Mouse (Mus musculus) ES-Bruce4 (cell line): ENCODE data around the gene Olfr1446. TPM values are rescaled to one million over a fixed set of nuclear protein-coding genes. Genes with fewer than 3 reads are reported as not detected.

Experiments
- H3K27ac ChIP-seq: 2 replicates; pipeline ENCODE4 v1.5.1; 2012; ENCODE audit warnings: low read length, inconsistent platforms; ENCODE audit not compliant: insufficient read depth
- H3K27me3 ChIP-seq: 2 replicates; pipeline ENCODE4 v1.6.1; 2012; ENCODE audit warnings: mild to moderate bottlenecking, low read length, inconsistent platforms; ENCODE audit not compliant: control insufficient read depth, poor library complexity, insufficient read depth, severe bottlenecking
- H3K36me3 ChIP-seq: 2 replicates; pipeline ENCODE4 v1.6.1; 2012; ENCODE audit warnings: inconsistent platforms, mild to moderate bottlenecking, low read length, moderate library complexity; ENCODE audit not compliant: control insufficient read depth, poor library complexity, insufficient read depth, severe bottlenecking
- H3K4me1 ChIP-seq: one replicate; pipeline ENCODE4 v1.8.1; 2011; ENCODE audit warnings: low read length; ENCODE audit not compliant: control insufficient read depth, insufficient read depth
- H3K4me3 ChIP-seq: 2 replicates; pipeline ENCODE4 v1.5.1; 2011; ENCODE audit warnings: low read depth, mild to moderate bottlenecking, low read length
- H3K9ac ChIP-seq: 2 replicates; pipeline ENCODE4 v1.6.1; 2012; ENCODE audit warnings: low read depth, mild to moderate bottlenecking, inconsistent platforms; ENCODE audit not compliant: poor library complexity, severe bottlenecking
- H3K9me3 ChIP-seq: replicated peaks from 2 replicates; pipeline ENCODE4 v1.6.1; 2012; ENCODE audit warnings: mild to moderate bottlenecking, low read length, inconsistent platforms; ENCODE audit not compliant: control insufficient read depth, poor library complexity, insufficient read depth, severe bottlenecking
- CTCF ChIP-seq: IDR thresholded peaks from one replicate; pipeline ENCODE4 v1.8.1; 2011; ENCODE audit warnings: low read depth, low read length
- EP300 ChIP-seq: IDR thresholded peaks from 2 replicates; pipeline ENCODE4 v1.6.1; 2011; ENCODE audit warnings: low read depth, low read length; ENCODE audit not compliant: insufficient read depth
- POLR2A ChIP-seq: IDR thresholded peaks from one replicate; pipeline ENCODE4 v1.8.1; 2011; ENCODE audit warnings: low read length; ENCODE audit not compliant: insufficient read depth
- polyA plus RNA-seq: library from polyadenylated mRNA; stranded (reverse); fragments of >200 nt; gene quantifications from 2 replicates; pipeline ENCODE4 v1.2.4, GENCODE M21; 2011; ENCODE audit warnings: low read depth; ENCODE audit not compliant: missing spikeins, insufficient read depth, insufficient read length

Olfr1446 gene
- polyA plus RNA-seq, 1 experiment: not detected

- Histone ChIP-seq H3K9ac (no peak within 1 kb of the TSS), H3K4me3 (no peak within 1 kb of the TSS), H3K4me1 (no peaks in the 10 kb centered on the region), H3K27ac (no peak within 1 kb of the TSS), H3K27me3 (no peaks in the 10 kb centered on the region), H3K9me3 (no peaks in the 10 kb centered on the region), H3K36me3 (no peaks in the 10 kb centered on the region)
- TF ChIP-seq POLR2A (no peak), CTCF (no peak), EP300 (no peak)
Measured at GRCm38 (mm10) chr19:12846382-12846781, 46.9 kb downstream of the Olfr1446 start, which contains the start of gene Gm5244. Gene Gm5244 (plus strand): TSS chr19:12846682.

GRCm38 (mm10) chr19:12838507-12838906, 54.8 kb downstream of the Olfr1446 start:
- Histone ChIP-seq H3K9me3 (no peaks in the 10 kb centered on the region), H3K36me3 (no peaks in the 10 kb centered on the region), H3K27me3 (no peaks in the 10 kb centered on the region), H3K27ac (no peak overlapping the region), H3K4me3 (no peak overlapping the region), H3K4me1 (no peaks in the 10 kb centered on the region), H3K9ac (no peak overlapping the region)
- TF ChIP-seq EP300 (no peak), CTCF (no peak), POLR2A (no peak)

Other genes starting within 250 kb of the Olfr1446 start
- gene Olfr1442, start 223.1 kb downstream of the Olfr1446 start, polyA plus RNA-seq: not detected in 2 replicates
- gene Olfr1443, start 215.4 kb downstream of the Olfr1446 start, polyA plus RNA-seq: not detected in 2 replicates
- gene Keg1, start 197.7 kb downstream of the Olfr1446 start, polyA plus RNA-seq: not detected in 2 replicates
- 6.4 and 6.7 TPM in 2 replicates for gene Cntf, start 127.9 kb downstream of the Olfr1446 start, polyA plus RNA-seq
- 40.9 and 48.9 TPM in 2 replicates for gene Zfp91, start 97.4 kb downstream of the Olfr1446 start, polyA plus RNA-seq
- gene Lpxn, start 97.3 kb downstream of the Olfr1446 start, polyA plus RNA-seq: 0.65 and 0.72 TPM in 2 replicates
- 12.2 and 13.8 TPM in 2 replicates for gene Gm5244, start 46.8 kb downstream of the Olfr1446 start, polyA plus RNA-seq
- gene Olfr1444, start 36.2 kb downstream of the Olfr1446 start, polyA plus RNA-seq: not detected in 2 replicates
- gene Olfr1445, start 9.7 kb downstream of the Olfr1446 start, polyA plus RNA-seq: not detected in 2 replicates
- gene Olfr1447, start 10.2 kb upstream of the Olfr1446 start, polyA plus RNA-seq: not detected in 2 replicates
- gene Olfr1448, start 30.9 kb upstream of the Olfr1446 start, polyA plus RNA-seq: not detected in 2 replicates
- gene Olfr1449, start 37.3 kb upstream of the Olfr1446 start, polyA plus RNA-seq: not detected in 2 replicates
- not detected in 2 replicates for gene Olfr1450, start 56.7 kb upstream of the Olfr1446 start, polyA plus RNA-seq
- gene Olfr1451, start 101.5 kb upstream of the Olfr1446 start, polyA plus RNA-seq: not detected in 2 replicates
- gene Olfr1453, start 134.8 kb upstream of the Olfr1446 start, polyA plus RNA-seq: not detected in 2 replicates
- gene Olfr1454, start 167.1 kb upstream of the Olfr1446 start, polyA plus RNA-seq: not detected in 2 replicates
- not detected in 2 replicates for gene Olfr1457, start 204.4 kb upstream of the Olfr1446 start, polyA plus RNA-seq
- gene Olfr1458, start 213.3 kb upstream of the Olfr1446 start, polyA plus RNA-seq: not detected in 2 replicates